Mouse (Mus musculus): ENCODE measurements at regions not wholly inside any gene's neighbourhood (a gene's known extent, or its start where the extent isn't known, plus 50 kb on each side); places are given as distances from the start of the nearest gene placed in this dataset.
"Not testable (repeated sequence)": the region's sequence is repeated elsewhere in the genome, so short reads cannot be mapped to it uniquely, and the experiment has no call there.

- no peaks in the 10 kb centered on the region for H3K36me3 ChIP-seq
- no peak overlapping the region for H3K9ac ChIP-seq (replicated peaks)
- H3K27ac ChIP-seq (replicated peaks): no peak overlapping the region
- no peaks in the 10 kb centered on the region for H3K9me3 ChIP-seq (replicated peaks)
- H3K4me3 ChIP-seq (replicated peaks): no peak overlapping the region
- no peak overlapping the region for H3K4me2 ChIP-seq
- no peak for ATAC-seq (ENCODE audit: low FRiP score)
- no peaks in the 10 kb centered on the region for H3K4me1 ChIP-seq
- WGBS: 64% methylated on average over 7 of the region's 7 CpGs
- H3K27me3 ChIP-seq (replicated peaks): no peaks in the 10 kb centered on the region
These were observed 686.0 kb upstream of the Hs3st1 start for GRCm38 (mm10) chr5:40441239-40441638.

DNA sequence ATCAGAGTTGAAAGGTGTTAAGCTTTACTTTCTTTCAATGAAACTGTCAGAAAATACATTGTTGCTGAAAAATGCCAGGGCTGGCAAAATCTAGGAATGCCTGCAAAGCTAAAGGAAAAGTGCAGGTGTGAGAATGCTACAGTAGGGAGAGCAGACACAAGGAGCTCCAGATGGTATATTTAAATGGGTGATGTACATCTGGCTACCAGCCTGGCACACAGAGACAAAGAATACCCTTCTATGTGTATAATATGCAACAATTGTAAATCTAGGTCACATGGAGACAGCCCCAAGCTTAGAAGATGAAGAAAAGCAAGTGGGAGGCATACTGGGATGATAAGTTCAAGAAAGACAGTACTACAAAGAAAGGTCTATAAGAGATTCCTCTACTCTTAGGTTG, 647.4 kb upstream of the Hs3st1 start:
- Histone ChIP-seq H3K4me3 (replicated peaks) (no peak overlapping the region), H3K4me2 (no peak overlapping the region)
- no peak for ATAC-seq (ENCODE audit: low FRiP score)

GRCm38 (mm10) chr5:40394798-40395197, 639.5 kb upstream of the Hs3st1 start:
- Histone ChIP-seq H3K9ac (replicated peaks) (no peak overlapping the region), H3K4me2 (no peak overlapping the region), H3K9me3 (replicated peaks) (no peaks in the 10 kb centered on the region), H3K27me3 (replicated peaks) (no peaks in the 10 kb centered on the region), H3K27ac (replicated peaks) (no peak overlapping the region), H3K36me3 (no peaks in the 10 kb centered on the region), H3K4me1 (no peaks in the 10 kb centered on the region), H3K4me3 (replicated peaks) (no peak overlapping the region)
- WGBS: 78% methylated on average over 3 of the region's 3 CpGs
- ATAC-seq (ENCODE audit: low FRiP score): no peak

More for the DNA sequence above, 647.4 kb upstream of the Hs3st1 start:
- Histone ChIP-seq H3K27me3 (replicated peaks) (no peaks in the 10 kb centered on the region), H3K9ac (replicated peaks) (no peak overlapping the region), H3K27ac (replicated peaks) (no peak overlapping the region), H3K36me3 (no peaks in the 10 kb centered on the region), H3K4me1 (no peaks in the 10 kb centered on the region), H3K9me3 (replicated peaks) (no peaks in the 10 kb centered on the region)

DNA sequence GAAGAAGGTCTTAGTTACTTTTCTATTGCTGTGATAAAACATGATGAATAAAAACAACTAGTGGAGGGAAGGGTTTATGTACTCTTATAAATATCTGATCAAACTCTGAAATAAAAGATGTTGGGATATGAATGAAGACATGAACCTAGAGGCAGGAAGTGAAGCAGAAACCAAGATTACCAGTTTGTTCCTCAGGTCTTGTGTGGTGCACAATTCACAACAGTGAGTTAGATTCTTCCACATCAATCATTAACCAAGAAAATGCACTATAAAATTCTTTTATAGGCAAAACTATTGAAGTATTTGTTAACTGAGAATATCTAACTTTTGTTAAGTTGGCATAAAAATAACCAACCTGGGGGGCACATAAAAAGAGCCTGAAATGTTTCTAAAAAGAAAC, 634.3 kb upstream of the Hs3st1 start:
- Histone ChIP-seq H3K27me3 (replicated peaks) (no peaks in the 10 kb centered on the region), H3K4me3 (replicated peaks) (no peak overlapping the region), H3K9me3 (replicated peaks) (no peaks in the 10 kb centered on the region), H3K27ac (replicated peaks) (no peak overlapping the region), H3K36me3 (no peaks in the 10 kb centered on the region), H3K4me1 (no peaks in the 10 kb centered on the region), H3K4me2 (no peak overlapping the region), H3K9ac (replicated peaks) (no peak overlapping the region)
- ATAC-seq (ENCODE audit: low FRiP score): no peak

- H3K4me3 ChIP-seq (replicated peaks): no peak overlapping the region
- WGBS: 87% methylated on average over 1 of the region's 1 CpGs
- no peaks in the 10 kb centered on the region for H3K27me3 ChIP-seq (replicated peaks)
- H3K4me2 ChIP-seq: no peak overlapping the region
- H3K36me3 ChIP-seq: no peaks in the 10 kb centered on the region
- H3K4me1 ChIP-seq: no peaks in the 10 kb centered on the region
- H3K27ac ChIP-seq (replicated peaks): no peak overlapping the region
- no peak overlapping the region for H3K9ac ChIP-seq (replicated peaks)
- no peaks in the 10 kb centered on the region for H3K9me3 ChIP-seq (replicated peaks)
- ATAC-seq (ENCODE audit: low FRiP score): no peak
These were observed 611.7 kb upstream of the Hs3st1 start for GRCm38 (mm10) chr5:40366956-40367355.

DNA sequence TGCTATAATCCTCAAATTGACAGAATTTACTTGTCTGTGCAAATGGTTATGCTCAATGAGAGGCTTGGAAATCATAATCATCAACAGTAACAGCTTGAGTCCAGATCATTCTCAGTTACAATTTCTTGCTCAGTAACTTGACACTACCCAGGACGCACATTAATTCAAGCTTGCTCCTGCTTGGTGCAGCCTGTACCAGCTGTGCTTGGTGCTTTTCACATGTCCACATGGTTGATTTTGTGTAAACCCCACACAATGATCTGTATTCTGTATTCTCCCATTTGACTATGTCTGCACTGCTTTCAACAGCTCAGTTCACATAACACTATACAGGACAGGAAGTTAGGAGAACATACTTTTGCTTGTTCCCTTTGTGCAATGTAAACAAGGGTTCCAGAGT, 576.0 kb upstream of the Hs3st1 start:
- ATAC-seq (ENCODE audit: low FRiP score): 0 out of 2 replicates have a peak, but pooled peaks have one; percentile 24

DNA sequence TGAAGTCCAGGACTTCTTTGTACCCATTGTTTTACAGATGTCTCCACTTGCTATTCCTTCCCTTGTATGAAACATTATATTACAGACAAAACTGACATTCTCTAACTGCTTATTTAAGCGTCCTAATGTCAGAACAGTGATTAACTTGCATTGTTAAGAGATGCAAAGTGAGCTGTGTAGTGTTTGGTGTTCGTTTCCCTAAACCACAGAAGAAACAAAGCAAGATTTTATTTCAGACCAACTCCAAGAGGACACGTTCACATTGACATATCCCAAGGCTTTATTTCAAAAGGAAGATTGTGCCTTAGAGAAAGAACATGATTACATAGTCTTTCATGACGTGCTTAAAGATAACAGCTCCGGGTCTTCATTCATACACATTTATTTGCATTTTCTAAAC, 553.2 kb upstream of the Hs3st1 start:
- no peak overlapping the region for H3K9ac ChIP-seq (replicated peaks)
- no peaks in the 10 kb centered on the region for H3K9me3 ChIP-seq (replicated peaks)
- no peaks in the 10 kb centered on the region for H3K36me3 ChIP-seq
- H3K27ac ChIP-seq (replicated peaks): no peak overlapping the region
- no peaks in the 10 kb centered on the region for H3K4me1 ChIP-seq
- no peak overlapping the region for H3K4me3 ChIP-seq (replicated peaks)
- ATAC-seq (ENCODE audit: low FRiP score): no peak
- WGBS: 63% methylated on average over 5 of the region's 5 CpGs
- H3K4me2 ChIP-seq: no peak overlapping the region
- no peaks in the 10 kb centered on the region for H3K27me3 ChIP-seq (replicated peaks)

More for the DNA sequence above, 576.0 kb upstream of the Hs3st1 start:
- Histone ChIP-seq H3K9ac (replicated peaks) (no peak overlapping the region), H3K27me3 (replicated peaks) (no peaks in the 10 kb centered on the region), H3K36me3 (no peaks in the 10 kb centered on the region), H3K27ac (replicated peaks) (no peak overlapping the region), H3K9me3 (replicated peaks) (no peaks in the 10 kb centered on the region), H3K4me1 (no peaks in the 10 kb centered on the region), H3K4me3 (replicated peaks) (no peak overlapping the region), H3K4me2 (no peak overlapping the region)
- 68% methylated on average over 1 of the region's 1 CpGs for WGBS

GRCm38 (mm10) chr5:40304777-40305176, 549.5 kb upstream of the Hs3st1 start:
- WGBS: 91% methylated on average over 2 of the region's 2 CpGs
- H3K9me3 ChIP-seq (replicated peaks); H3K27me3 ChIP-seq (replicated peaks); H3K4me2 ChIP-seq; H3K36me3 ChIP-seq; H3K4me1 ChIP-seq; H3K9ac ChIP-seq (replicated peaks); H3K4me3 ChIP-seq (replicated peaks); ATAC-seq (ENCODE audit: low FRiP score); H3K27ac ChIP-seq (replicated peaks): not testable (repeated sequence)

GRCm38 (mm10) chr5:40294868-40295693, 539.8 kb upstream of the Hs3st1 start:
- Histone ChIP-seq H3K9me3 (replicated peaks) (no peaks in the 10 kb centered on the region), H3K27me3 (replicated peaks) (no peaks in the 10 kb centered on the region), H3K36me3 (no peaks in the 10 kb centered on the region), H3K4me2 (no peak overlapping the region), H3K4me3 (replicated peaks) (no peak overlapping the region), H3K9ac (replicated peaks) (no peak overlapping the region), H3K4me1 (no peaks in the 10 kb centered on the region), H3K27ac (replicated peaks) (no peak overlapping the region)
- no peak; the same call in 1 of the 2 replicates for ATAC-seq (ENCODE audit: low FRiP score)
- 50% methylated on average over 3 of the region's 3 CpGs for WGBS

DNA sequence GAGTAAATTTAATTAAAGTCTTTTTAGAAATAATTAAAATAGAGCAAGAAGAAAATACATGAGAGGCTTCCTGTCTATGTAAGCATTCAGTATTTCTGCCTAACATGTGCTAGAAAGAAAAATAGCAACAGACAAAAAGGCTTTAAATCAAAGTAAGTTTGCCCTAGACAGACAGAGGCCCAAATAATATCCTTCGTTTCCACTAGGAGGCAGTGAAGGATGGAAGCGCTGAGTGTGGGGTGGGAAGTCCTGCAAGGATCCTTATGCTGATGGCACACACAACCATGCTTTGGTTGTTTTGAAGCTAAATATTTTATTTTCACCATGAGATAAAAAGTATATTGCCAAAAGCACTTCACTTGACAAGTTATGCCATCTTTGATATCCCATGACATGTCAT, 527.1 kb upstream of the Hs3st1 start:
- no peak for ATAC-seq (ENCODE audit: low FRiP score)
- Histone ChIP-seq H3K4me3 (replicated peaks) (no peak overlapping the region), H3K27ac (replicated peaks) (no peak overlapping the region), H3K9me3 (replicated peaks) (no peaks in the 10 kb centered on the region), H3K4me2 (no peak overlapping the region), H3K27me3 (replicated peaks) (no peaks in the 10 kb centered on the region), H3K36me3 (no peaks in the 10 kb centered on the region), H3K4me1 (no peaks in the 10 kb centered on the region), H3K9ac (replicated peaks) (no peak overlapping the region)
- 54% methylated on average over 2 of the region's 2 CpGs for WGBS

DNA sequence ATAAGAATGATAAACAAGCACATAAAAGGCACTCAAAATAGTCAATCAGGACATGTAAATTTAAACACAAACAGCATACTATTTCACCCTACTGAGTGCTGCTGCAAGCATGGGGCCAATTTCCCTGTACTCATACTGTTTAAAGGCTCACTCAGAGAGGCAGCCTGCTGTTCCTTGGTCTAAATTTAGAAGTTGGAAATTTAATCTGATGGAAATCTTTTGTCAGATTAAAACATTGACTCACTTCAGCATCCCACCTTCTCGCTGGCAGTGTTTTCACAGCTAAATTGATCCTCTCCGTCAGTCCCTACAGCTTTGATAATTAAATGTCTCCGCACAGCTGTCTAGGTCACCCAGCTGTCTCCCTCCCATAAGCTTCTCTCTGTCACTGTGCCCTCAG, 491.4 kb upstream of the Hs3st1 start:
- Histone ChIP-seq H3K36me3 (no peaks in the 10 kb centered on the region), H3K9me3 (replicated peaks) (no peaks in the 10 kb centered on the region), H3K4me3 (replicated peaks) (no peak overlapping the region), H3K4me1 (no peaks in the 10 kb centered on the region), H3K27me3 (replicated peaks) (no peaks in the 10 kb centered on the region), H3K4me2 (no peak overlapping the region), H3K9ac (replicated peaks) (no peak overlapping the region), H3K27ac (replicated peaks) (no peak overlapping the region)
- no peak for ATAC-seq (ENCODE audit: low FRiP score)
- 83% methylated on average over 3 of the region's 3 CpGs for WGBS
